Mouse (Mus musculus) spleen, adult 2 months (tissue): ENCODE data around the gene Ltf. TPM values are rescaled to one million over a fixed set of nuclear protein-coding genes. Genes with fewer than 3 reads are reported as not detected.

Experiments
- DNase-seq, 2 experiments: peaks; one replicate each; pipeline versions ENCODE4 v3.0.0 to v3.0.0-alpha.2; 2012 to 2021; ENCODE audit warnings: low spot score in 2 of 2, low read depth in 1 of 2
- H3K27ac ChIP-seq: fragments of 200-500 bp; 2 replicates; pipeline ENCODE4 v1.5.1; 2012; ENCODE audit warnings: low read length, inconsistent platforms; ENCODE audit not compliant: insufficient read depth
- H3K27me3 ChIP-seq: fragments of 200-500 bp; 2 replicates; pipeline ENCODE4 v1.6.1; 2012; ENCODE audit warnings: mild to moderate bottlenecking, moderate library complexity, low read length, inconsistent platforms; ENCODE audit not compliant: control insufficient read depth, insufficient read depth
- H3K36me3 ChIP-seq: fragments of 200-500 bp; 2 replicates; pipeline ENCODE4 v1.6.1; 2012; ENCODE audit warnings: mild to moderate bottlenecking, low read length, inconsistent platforms; ENCODE audit not compliant: control insufficient read depth, insufficient read depth
- H3K4me1 ChIP-seq: fragments of 200-500 bp; 2 replicates; pipeline ENCODE4 v1.6.1; 2011; ENCODE audit warnings: inconsistent platforms; ENCODE audit not compliant: control insufficient read depth, insufficient read depth, insufficient read length
- H3K4me3 ChIP-seq: fragments of 200-500 bp; 2 replicates; pipeline ENCODE4 v1.5.1; 2011; ENCODE audit warnings: mild to moderate bottlenecking, inconsistent platforms; ENCODE audit not compliant: insufficient read depth, insufficient read length; ENCODE audit errors: extremely low read depth
- CTCF ChIP-seq: fragments of 200-500 bp; IDR thresholded peaks from 2 replicates; pipeline ENCODE4 v1.5.1; 2011; ENCODE audit warnings: mild to moderate bottlenecking, inconsistent platforms; ENCODE audit not compliant: insufficient read depth, insufficient read length, insufficient replicate concordance; ENCODE audit errors: extremely low read depth
- POLR2A ChIP-seq: fragments of 200-500 bp; IDR thresholded peaks from 2 replicates; pipeline ENCODE4 v1.6.1; 2011; ENCODE audit warnings: low read depth, low read length, inconsistent platforms
- WGBS: fragments of 180-500 bp; shearing (Covaris S2); methylation state at CpG from one replicate; pipeline ENCODE4 v1.1.7; 2018; 5-methylcytosine and 5-hydroxymethylcytosine counted together
- polyA plus RNA-seq: library from polyadenylated mRNA; depleted of rRNA; stranded (reverse); fragments of >200 nt; gene quantifications from 2 replicates; pipeline ENCODE4 v1.2.3, GENCODE M21; 2012

The Ltf gene
- polyA plus RNA-seq, 1 experiment: 12.3 TPM

GRCm38 (mm10) chr9:110999056-110999455 lies 20.0 kb upstream of the Ltf start:
- no peak overlapping the region for H3K27ac ChIP-seq
- no peak for DNase-seq
- no peak for TF ChIP-seq POLR2A
- TF ChIP-seq CTCF: no peak
- peaks cover 2% of the 10 kb centered on the region; the same call in 1 of the 2 replicates for H3K4me1 ChIP-seq
- no peaks in the 10 kb centered on the region for H3K27me3 ChIP-seq
- no peaks in the 10 kb centered on the region for H3K36me3 ChIP-seq
- H3K4me3 ChIP-seq: no peak overlapping the region
- WGBS: 63% methylated on average over 2 of the region's 2 CpGs

- H3K36me3 ChIP-seq: no peaks in the 10 kb centered on the region
- H3K27ac ChIP-seq: no peak overlapping the region
- peaks cover 1% of the 10 kb centered on the region; the same call in 1 of the 2 replicates for H3K4me1 ChIP-seq
- WGBS: 89% methylated on average over 10 of the region's 10 CpGs
- TF ChIP-seq CTCF (no peak), POLR2A (no peak)
- DNase-seq: no peak
- no peaks in the 10 kb centered on the region for H3K27me3 ChIP-seq
- H3K4me3 ChIP-seq: no peak overlapping the region
These were observed 19.2 kb upstream of the Ltf start for GRCm38 (mm10) chr9:110999856-111000255.

- no peak for TF ChIP-seq CTCF
- no peak for TF ChIP-seq POLR2A
- no peak for DNase-seq
- WGBS: 89% methylated on average over 12 of the region's 12 CpGs
- Histone ChIP-seq H3K27me3 (no peaks in the 10 kb centered on the region), H3K27ac (no peak overlapping the region), H3K4me1 (no peaks in the 10 kb centered on the region), H3K36me3 (no peaks in the 10 kb centered on the region), H3K4me3 (no peak overlapping the region)
These were observed 17.4 kb upstream of the Ltf start for GRCm38 (mm10) chr9:111001621-111002020.

GRCm38 (mm10) chr9:111003279-111003678 lies 15.8 kb upstream of the Ltf start:
- Histone ChIP-seq H3K4me1 (no peaks in the 10 kb centered on the region), H3K4me3 (no peak overlapping the region), H3K27me3 (no peaks in the 10 kb centered on the region), H3K36me3 (no peaks in the 10 kb centered on the region), H3K27ac (no peak overlapping the region)
- 72% methylated on average over 9 of the region's 9 CpGs for WGBS
- TF ChIP-seq CTCF (no peak), POLR2A (no peak)
- no peak for DNase-seq

- no peaks in the 10 kb centered on the region for H3K27me3 ChIP-seq
- 94% methylated on average over 2 of the region's 2 CpGs for WGBS
- TF ChIP-seq POLR2A (no peak), CTCF (no peak)
These were observed 12.5 kb upstream of the Ltf start for GRCm38 (mm10) chr9:111006544-111006943.

GRCm38 (mm10) chr9:111009763-111010162 lies 9.3 kb upstream of the Ltf start:
- Histone ChIP-seq H3K4me3 (no peak overlapping the region), H3K4me1 (no peaks in the 10 kb centered on the region), H3K27me3 (no peaks in the 10 kb centered on the region), H3K27ac (no peak overlapping the region), H3K36me3 (no peaks in the 10 kb centered on the region)
- no peak for TF ChIP-seq POLR2A
- TF ChIP-seq CTCF: no peak
- WGBS: 45% methylated on average over 3 of the region's 3 CpGs
- DNase-seq: no peak

More at GRCm38 (mm10) chr9:111006544-111006943, 12.5 kb upstream of the Ltf start:
- no peak for DNase-seq
- Histone ChIP-seq H3K4me3 (no peak overlapping the region), H3K36me3 (no peaks in the 10 kb centered on the region), H3K27ac (no peak overlapping the region), H3K4me1 (no peaks in the 10 kb centered on the region)

- no peak for DNase-seq
- Histone ChIP-seq H3K27me3 (no peaks in the 10 kb centered on the region), H3K27ac (no peak overlapping the region)
These were observed 7.5 kb upstream of the Ltf start for GRCm38 (mm10) chr9:111011550-111011949.

More at GRCm38 (mm10) chr9:111011550-111011949, 7.5 kb upstream of the Ltf start:
- Histone ChIP-seq H3K36me3 (no peaks in the 10 kb centered on the region), H3K4me3 (no peak overlapping the region), H3K4me1 (no peaks in the 10 kb centered on the region)
- TF ChIP-seq POLR2A: no peak
- TF ChIP-seq CTCF: no peak
- 67% methylated on average over 9 of the region's 9 CpGs for WGBS
